Mouse (Mus musculus) ovary, adult 18-20 months (tissue): ENCODE results near the gene Wrb.
"Not testable (repeated sequence)": the region's sequence is repeated elsewhere in the genome, so short reads cannot be mapped to it uniquely, and the experiment has no call there.

Experiments used
- DNase-seq: peaks from one replicate; pipeline ENCODE4 v3.0.0; 2022; ENCODE audit warnings: low spot score, mixed read lengths

Gene Wrb

DNA sequence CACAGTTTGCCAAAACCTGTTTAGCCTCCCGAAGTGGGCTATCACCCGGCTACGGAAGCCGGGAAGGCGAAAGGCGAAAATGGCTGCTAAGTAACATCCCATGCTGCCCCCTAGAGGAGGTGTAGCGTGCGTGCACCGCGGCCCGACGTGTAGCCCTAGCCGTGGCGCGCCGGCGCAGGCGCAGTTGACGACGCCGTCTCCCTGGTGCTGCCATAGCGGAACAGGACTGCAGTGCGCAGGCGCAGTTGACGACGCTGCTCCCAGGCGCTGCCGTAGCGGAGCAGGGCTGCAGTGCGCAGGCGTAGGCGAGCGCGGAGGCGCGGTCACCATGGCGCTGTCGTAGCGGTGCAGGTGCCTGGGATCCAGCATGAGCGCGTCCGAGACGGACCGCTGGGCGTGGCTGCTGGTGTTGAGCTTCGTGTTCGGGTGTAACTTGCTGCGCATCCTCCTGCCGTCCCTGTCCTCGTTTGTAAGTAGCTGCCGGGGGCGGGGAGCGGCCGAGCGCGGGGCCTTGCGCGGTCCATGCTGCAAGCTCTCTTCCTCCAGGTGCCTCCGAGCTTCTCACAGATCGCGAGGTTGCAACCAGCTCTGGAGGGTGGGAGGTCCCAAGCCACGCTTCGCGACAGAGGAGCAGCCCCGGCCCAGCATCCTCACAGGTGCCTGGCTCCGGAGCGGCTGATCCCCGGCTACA, at the start of gene Wrb:
Gene Wrb (plus strand): TSS at position 298 of the 691 bp plus-strand sequence.
- DNase-seq: peak; percentile 99

DNA sequence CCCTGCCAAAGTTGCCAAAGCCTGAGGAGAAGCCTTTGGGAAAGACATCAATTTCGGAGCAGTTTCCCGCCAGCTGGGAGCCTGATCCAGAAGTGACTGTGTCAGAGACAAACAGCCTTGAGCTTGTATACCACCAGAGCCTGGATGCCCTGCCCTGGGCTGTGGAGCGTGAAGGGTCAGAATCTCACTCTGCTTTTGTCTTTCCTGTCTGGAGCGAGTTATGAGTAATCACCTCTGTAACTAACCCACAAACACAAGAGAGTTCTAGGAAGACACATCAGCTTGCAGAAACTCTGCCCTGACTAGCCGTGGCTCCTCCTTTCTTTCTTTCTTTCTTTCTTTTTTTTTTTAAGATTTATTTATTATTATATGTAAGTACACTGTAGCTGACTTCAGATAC, 49.2 kb upstream of the Wrb start:
- no peak for DNase-seq

DNA sequence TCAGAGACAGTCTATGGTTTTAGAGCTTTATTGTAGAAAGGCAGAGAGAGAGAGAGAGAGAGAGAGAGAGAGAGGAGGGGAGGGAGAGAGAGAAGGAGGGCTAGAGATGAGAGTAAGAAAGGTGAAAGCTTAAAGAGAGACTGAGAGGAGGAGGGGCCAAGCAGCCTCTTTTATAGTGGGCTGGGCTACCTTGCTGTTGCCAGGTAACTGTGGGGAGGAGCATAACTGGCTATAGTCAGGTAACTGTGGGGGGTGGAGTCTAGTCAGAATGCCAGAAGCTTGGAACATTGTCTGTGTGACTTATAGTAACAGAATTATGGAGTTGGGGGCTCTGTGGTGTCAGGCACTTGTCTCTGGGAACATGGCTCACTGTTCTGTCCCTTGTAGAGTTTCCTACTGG, 47.4 kb upstream of the Wrb start:
- not testable (repeated sequence) for DNase-seq

DNA sequence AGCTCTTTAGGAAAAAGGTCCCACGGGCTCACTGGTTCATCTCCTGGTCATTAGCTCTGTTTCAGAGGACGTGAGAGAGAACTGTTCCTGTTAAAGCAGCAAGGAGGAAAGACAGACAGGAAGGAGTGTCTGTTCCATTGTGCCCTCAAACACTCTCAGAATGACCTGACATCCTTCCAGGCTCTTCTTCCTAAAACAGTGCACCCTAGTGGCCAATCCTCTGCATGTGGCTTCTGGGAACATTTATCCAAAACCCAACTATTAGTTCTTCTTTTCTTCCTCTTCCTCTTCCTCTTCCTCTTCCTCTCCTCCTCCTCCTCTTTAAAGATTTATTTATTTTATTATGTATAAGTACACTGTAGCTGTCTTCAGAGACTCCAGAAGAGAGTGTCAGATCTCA, 42.2 kb upstream of the Wrb start:
- DNase-seq: no peak

DNA sequence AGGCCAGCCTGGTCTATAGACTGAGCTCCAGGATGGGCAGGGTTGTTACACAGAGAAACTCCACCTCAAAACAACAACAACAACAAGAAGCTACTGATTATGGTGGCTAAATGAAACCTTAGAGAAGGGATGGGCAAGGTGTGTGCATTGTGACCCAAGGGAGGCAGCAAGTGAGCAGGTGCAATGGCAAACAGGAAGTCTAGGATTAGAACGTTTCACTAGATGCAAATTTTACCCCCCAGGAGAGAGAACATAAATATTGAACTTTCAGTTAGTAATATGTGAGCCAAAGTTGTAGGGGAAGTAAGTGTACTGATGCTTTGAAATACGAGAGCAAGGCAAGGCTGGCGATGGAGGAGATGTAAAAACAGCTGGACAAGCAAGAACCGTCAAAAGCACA, 35.5 kb upstream of the Wrb start:
- DNase-seq: no peak

DNA sequence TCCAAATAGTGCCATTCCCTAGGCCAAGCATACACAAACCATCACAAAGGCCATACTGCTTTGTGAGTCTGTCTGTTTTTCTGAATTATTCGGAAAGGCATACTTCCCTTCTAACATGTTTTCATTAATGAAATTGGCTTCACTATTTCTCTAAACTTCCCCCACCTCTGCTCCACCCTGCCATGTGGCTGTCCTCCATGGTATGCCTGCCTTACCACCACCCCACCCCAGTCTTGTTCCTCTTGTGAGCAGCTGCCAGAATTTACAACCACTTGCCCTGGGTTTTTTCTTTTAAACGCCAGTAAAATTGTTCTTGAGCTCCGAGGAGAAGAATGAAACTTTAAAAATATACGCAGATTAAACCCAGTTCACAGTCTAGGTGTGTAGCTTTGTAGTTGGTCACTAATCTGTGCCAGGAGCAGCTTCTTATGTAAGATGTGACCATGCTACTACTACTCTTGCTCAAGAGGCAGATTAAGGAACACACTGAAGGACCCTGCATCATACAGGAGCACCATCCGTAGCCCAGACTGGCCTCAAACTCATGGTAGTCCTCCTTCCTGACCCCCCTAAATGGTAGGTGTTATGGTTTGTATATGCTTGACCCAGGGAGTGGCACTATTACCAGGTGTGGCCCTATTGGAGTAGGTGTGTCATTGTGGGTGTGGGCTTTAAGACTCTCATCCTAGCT, 34.4 kb upstream of the Wrb start:
- DNase-seq: no peak

DNA sequence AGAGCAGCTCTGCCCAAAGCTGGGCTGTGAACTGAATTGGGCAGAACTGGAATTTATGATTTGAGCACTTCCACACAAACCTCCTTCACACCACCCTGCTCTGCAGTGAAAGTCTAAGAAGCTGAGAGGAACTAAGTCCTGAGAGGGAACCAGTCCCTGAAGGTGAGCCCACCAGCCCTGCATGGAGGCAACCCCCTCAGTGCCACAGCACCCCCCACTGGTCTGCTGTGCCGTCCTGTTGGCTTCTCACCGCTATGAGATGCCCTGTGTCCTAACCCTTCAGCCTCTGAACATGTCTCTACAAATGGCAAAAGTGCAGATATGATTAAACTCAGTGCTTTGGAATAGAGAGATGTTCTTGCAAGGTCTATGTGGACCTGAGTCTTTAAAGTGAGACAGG, 32.4 kb upstream of the Wrb start:
- no peak for DNase-seq

DNA sequence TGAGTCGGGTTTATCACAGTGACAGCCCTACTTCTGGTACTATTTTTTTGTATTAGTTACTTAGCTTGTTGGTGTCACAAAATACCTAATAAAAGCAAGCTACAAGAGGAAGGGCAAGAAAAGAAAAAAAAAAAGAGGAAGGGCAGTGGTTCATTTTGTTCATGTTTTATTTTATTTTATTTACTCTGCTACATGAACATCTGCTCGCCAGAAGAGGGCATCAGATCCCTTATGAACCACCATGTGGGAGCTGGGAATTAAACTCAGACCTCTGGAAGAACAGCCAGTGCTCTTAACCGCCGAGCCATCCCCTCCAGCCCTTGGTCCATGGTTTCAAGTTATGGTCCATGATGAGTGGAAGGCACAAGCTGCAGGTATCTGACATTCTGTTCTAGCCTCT, 30.5 kb upstream of the Wrb start:
- no peak for DNase-seq

DNA sequence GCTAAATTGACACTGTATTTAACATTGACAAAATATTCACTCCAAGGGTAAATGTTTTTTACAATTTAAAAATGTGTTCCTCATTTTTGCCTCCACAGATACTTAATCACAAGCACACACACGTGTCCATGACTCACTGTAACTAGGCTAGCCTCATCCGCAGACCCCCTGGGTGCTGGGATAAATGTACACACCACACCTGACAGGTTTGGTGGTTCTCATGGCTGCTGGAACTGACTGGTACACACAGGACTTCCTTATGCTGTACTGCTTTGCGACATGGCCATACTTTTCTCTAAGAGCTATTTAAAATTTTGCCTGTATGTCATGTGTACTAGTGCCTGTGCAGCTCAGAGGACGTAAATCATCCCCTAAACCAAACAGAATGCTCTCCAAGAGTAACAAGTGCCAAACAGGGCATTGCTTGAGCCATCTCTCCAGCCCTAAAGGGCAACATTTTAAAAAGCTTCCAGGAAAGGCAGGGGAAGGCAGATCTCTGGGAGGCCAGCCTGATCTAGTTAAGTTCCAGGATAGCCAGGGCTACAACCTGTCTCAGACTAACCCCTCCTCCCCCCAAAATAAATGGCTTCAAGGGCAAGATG, 25.1 kb upstream of the Wrb start:
- DNase-seq: no peak

DNA sequence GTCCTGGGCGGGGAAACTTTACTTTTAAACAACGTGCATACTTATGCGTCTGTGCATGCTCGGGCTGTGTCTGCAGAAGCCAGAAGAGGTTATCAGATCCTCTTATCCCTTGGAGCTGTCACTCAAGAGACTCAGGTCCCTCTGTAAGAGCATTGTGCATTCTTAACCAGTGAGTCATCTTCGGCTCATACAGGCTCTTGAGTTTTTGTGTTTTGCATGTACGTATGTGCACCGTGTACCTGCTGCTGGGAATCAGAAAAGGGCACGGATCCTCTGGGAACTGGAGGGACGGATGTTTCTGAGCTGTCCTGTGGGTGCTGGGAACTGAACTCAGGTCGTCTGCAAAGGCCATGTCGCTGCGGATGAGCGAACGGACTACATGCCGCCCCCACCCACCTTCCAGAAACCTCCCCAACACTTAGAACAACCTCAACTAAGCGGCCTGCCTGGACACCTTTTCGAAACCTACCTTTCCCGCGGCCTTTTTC, 18.5 kb upstream of the Wrb start:
- DNase-seq: no peak

DNA sequence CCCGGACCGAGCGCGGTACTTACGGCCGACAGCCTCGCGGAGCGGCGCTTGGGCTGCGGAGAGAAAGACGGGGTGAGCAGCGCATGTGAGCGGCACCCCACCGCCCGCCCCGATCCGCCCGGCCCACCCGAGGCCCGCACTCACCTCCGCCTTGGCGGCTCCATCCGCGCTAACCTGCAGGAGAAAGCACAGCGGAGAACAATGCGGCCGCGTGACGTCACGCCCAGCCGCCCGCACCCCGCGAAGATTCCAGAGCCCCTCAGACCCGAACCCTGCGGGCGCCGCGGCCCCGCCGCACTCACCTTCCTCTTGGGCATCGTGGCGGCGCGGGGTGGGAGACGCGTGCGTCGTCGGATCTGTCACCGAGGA, 17.9 kb upstream of the Wrb start:
- no peak for DNase-seq

DNA sequence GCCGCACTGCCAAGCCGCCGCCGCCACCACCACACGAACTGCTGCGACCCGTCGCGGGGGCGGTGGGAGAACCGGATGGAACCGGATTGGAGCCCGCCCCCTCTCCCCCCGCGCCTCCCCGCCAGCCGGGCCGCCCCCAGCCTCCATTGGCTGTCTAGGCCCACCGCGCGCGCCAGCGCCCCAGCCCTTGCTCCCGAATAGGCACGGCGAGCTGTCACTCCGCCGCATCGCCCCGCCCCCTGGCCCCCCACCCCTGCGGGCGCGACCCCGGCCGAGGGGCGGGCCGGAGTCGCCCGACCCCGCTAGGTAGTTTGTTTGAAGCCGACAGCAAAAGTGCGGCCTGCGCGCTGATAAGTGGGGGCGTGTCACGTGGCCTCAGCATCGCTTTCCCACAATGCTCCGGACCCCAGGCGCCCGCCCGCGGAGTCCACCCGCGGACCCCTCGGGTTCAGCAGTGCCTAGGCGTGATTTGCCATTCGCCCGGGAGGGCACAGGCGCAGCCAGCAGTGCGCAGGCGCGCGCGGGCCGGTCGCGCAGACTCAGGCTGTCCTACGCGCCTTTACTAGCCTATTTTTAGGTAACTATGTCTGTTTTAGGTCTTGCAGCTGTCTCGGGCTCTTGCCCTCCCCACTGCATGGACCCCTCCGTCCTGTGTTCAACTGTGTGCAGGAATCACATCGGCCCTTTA, 17.4 kb upstream of the Wrb start, which contains the start of gene Hmgn1:
Gene Hmgn1 (minus strand): TSS at position 73 of the 688 bp plus-strand sequence.
- DNase-seq: peak; percentile 98

DNA sequence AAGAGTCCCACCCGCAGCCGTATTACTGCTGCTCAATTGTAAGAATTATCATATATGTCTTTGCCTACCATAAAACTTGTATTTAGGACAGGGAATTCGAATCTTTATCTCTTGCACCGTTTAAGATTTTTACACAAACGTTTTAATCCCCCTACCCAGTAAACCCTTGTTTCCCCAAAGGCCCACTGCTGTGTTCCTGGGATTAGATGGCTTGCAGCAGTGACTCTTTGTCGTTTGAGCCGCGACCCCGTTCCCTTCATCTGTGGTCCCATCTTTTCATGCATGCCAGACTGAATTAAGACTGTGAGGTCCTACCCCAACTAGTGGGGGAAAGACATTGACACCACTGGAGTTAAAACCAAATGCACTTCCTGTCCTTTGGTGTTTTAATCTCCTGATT, 16.7 kb upstream of the Wrb start:
- DNase-seq: no peak

DNA sequence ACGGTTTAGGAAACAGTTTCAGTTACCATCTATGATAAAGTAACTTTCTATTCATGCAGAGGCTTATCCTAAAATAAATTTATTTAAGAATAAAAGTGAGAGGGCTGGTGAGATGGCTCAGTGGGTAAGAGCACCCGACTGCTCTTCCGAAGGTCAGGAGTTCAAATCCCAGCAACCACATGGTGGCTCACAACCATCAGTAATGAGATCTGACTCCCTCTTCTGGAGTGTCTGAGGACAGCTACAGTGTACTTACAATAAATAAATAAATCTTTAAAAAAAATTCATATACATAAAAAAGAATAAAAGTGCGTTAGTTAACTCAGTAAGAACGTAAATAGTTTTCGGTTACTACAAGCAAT, 478 bp upstream of the Wrb start:
- DNase-seq: not testable (repeated sequence)

DNA sequence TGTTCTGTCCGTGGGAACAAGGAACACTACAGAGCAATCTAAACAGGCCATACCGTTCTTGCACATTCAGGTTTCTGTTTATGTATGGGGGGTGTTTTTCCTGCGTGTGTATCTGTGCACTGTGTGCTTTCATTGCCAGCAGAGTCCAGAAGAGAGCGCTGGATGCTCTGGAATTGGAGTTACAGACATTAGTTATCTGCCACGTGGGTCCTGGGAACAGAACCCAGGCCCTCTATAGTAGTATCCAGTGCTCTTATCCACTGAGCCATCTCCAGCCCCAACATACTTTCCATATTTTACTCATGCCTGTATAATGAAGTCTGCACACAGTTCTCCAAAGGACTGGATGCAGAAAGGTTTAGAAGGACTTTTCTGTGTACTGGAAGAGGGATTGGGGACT, 607 bp downstream of the Wrb start:
- no peak for DNase-seq

DNA sequence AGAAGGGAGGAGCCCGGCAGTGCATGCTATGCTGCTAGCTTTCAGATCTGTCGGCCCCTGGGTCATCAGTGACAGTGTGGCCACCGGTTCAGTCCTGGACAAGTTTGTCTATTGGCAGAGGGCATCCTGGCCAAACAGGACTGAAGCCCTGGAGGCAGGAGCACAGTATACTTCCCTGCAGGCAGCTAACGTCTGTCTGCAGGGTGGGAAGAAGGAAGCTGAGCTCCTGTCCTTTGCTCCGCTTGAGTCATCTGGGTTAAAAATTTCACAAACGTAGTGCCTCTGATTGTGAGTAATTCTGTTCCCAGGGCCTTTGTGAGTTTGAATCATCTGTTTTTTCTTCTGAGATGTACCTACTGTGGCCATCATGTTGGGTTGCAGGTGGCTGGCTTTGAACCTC, 3.6 kb downstream of the Wrb start:
- no peak for DNase-seq

DNA sequence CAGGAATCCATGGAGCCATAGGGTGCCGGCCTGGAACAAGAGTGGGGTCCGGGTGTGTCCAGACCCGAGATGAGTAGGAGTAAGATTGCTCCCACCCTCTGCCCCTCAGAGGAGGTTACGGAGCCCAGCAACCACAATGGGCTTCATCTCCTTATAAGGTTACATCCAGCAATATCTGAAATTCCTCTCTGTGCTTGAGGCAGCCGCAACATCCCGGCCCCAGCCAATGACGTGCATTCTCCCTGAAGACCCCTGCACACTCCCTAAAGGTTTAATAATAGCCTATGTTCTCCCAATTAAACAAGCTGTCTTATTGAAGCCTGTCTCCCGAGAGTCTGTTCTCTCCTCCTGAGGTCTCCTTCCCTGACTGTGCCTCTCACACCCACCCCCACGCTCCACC, 4.1 kb downstream of the Wrb start:
- DNase-seq: no peak

DNA sequence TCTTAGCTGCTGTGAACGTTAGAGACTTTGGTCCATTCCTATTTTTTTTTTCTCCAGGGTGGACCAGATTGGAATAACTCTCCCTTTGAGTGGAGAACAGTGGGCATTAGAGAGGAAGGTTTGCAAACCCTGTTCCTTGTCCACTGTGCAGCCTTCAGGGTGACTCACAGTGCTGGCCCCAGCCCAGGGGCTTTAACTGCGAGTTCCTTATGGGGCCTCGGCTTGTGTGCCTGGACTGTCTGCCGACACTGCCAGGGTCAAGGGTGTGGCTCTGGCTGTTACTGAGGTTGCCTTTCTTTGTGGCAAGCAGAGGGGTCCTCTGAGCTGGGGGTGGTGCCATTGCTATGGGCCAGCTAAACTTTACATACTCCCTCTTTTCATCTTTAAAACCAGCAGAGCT, 5.8 kb downstream of the Wrb start:
- peak; percentile 39 for DNase-seq

DNA sequence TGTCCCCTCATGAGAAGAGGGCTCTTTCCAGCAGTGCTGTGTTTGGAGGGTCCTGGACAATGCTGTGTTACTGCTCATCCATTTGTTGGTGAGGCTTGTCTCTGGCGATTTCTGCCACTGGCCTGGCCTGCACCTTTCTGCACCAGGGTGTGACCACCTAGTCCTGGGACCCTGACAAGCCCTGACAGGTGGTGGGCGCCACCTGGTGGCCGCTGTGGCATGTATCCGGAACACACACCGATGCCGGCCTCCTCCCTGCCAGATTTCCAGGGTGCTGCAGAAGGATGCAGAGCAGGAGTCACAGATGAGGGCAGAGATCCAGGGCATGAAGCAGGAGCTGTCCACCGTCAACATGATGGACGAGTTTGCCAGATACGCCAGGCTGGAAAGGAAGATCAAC, 6.3 kb downstream of the Wrb start:
- DNase-seq: peak; percentile 39

DNA sequence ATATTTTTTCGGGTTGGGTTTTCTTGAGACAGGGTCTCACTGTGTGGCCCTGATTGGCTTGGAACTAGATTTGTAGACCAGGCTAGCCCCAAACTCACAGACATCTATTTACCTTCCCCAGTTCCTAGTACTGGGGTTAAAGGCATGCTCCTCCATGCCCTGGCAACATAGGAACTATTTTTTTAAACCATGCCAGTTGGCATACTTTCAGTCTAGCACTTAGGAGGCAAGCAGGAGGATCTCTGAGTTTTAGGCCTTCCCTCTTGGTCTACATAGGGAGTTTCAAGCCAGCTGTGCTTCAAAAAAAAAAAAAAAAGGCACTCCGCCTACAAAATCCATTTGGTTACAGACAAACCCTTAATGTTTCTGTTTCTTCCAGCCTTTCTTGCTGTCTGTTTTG, 9.3 kb downstream of the Wrb start:
- no peak for DNase-seq

DNA sequence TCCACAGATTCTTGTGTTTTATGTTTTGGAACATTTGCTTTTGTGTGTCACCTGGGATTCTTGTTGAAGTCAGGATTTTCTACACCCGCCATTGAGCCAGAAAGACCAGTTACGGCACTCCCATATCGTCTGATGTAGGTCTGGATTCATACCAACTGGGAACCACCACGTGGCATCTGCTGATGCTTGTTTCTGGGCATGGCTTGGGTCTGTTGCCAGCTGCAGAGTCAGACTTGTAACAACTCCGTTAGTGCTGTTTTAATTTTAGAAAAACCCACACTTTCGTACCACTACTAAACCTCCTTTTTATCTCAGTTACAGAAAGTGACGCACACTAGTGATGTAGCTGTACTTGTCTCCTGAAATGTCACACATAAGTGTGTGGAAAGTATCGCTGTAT, 10.8 kb downstream of the Wrb start:
- DNase-seq: no peak

DNA sequence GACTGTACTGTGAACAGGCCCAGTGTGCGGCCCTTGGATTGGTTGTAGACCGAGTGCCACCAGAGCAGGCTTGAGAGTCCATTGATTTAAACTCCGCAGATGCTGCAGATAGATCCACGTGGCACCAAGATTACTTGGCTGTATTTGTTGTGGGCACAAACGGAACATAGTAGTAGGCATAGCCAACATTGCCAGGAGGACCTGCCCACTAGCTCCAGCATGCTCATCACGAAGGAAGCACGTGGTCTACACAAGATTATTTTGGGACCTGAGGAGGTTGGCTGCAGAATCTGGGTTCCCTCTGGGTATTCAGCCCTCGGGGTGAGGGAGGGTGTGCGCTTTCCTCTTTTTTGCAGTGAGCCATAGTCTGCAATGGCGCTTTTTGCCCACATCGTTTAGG, 12.0 kb downstream of the Wrb start:
- DNase-seq: no peak

DNA sequence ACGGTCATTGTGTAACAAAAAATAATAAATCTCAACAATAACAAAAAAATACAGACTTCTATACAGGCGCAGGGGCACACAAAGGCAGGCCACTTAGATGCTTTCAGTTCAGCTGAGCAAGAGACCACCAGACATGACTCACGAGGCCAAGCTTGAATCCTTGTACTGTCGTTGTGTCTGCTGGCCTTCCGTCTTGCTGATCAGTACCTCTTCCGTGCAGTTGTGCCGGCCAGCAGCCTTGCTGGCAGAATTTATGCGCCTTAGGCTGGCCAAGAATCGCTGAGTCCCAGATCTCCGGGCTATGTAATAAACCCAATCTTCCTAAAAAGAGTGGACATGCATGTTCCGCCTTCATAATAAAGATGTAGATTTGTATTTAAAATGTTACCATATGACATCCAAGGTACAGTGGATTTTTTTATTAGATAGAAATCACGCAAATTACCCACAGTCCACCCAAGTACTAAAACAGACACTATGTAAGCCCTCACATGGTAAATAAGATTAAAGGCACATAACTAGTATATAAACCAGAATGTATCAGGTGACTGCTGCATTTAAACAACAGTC, 13.4 kb downstream of the Wrb start:
- no peak for DNase-seq
